Mouse (Mus musculus) adrenal gland, postnatal 4 days (tissue): Measurements from ENCODE around the gene Rfx5. TPM values are rescaled to one million over a fixed set of nuclear protein-coding genes. Genes with fewer than 3 reads are reported as not detected.
"Not testable (repeated sequence)": the region's sequence is repeated elsewhere in the genome, so short reads cannot be mapped to it uniquely, and the experiment has no call there.

Source experiments
- DNase-seq, 2 experiments: peaks; one replicate each; pipeline ENCODE4 v3.0.0; 2021 to 2022; ENCODE audit warnings: low spot score in 2 of 2, mixed read lengths in 2 of 2
- total RNA-seq, 2 experiments: library from RNA; stranded (reverse); gene quantifications; 2 replicates each; pipeline ENCODE4 v1.2.3; 2021

Rfx5 gene
- total RNA-seq, 2 experiments from 2014 or later, result 35.8 to 37.6 TPM

- DNase-seq, result not testable (repeated sequence)
Measured at GRCm38 (mm10) chr3:94934564-94934963, 19.3 kb upstream of the Rfx5 start.

- not testable (repeated sequence) for DNase-seq
Measured at GRCm38 (mm10) chr3:94935332-94935731, 18.5 kb upstream of the Rfx5 start.

- DNase-seq, result not testable (repeated sequence)
Measured at GRCm38 (mm10) chr3:94936147-94936546, 17.7 kb upstream of the Rfx5 start.

GRCm38 (mm10) chr3:94937194-94937593 is 16.7 kb upstream of the Rfx5 start:
- DNase-seq, result not testable (repeated sequence)

- not testable (repeated sequence) for DNase-seq
Measured at GRCm38 (mm10) chr3:94940033-94940432, 13.8 kb upstream of the Rfx5 start.

- DNase-seq, result not testable (repeated sequence)
Measured at GRCm38 (mm10) chr3:94942211-94942967, 11.5 kb upstream of the Rfx5 start.

- not testable (repeated sequence) for DNase-seq
Measured at GRCm38 (mm10) chr3:94943706-94944105, 10.2 kb upstream of the Rfx5 start.

- DNase-seq, result no peak
Measured at GRCm38 (mm10) chr3:94948066-94948614, 5.7 kb upstream of the Rfx5 start.

- no peak for DNase-seq
Measured at GRCm38 (mm10) chr3:94949645-94950044, 4.2 kb upstream of the Rfx5 start.

- no peak for DNase-seq
Measured at GRCm38 (mm10) chr3:94952806-94953205, 1.1 kb upstream of the Rfx5 start.

GRCm38 (mm10) chr3:94953384-94953763 is 501 bp upstream of the Rfx5 start:
- DNase-seq, result no peak

GRCm38 (mm10) chr3:94958295-94958694 is 4.4 kb downstream of the Rfx5 start:
- no peak for DNase-seq

GRCm38 (mm10) chr3:94959871-94960270 is 6.0 kb downstream of the Rfx5 start:
- DNase-seq, result no peak

- no peak for DNase-seq
Measured at GRCm38 (mm10) chr3:94960322-94960721, 6.4 kb downstream of the Rfx5 start.

GRCm38 (mm10) chr3:94964989-94965388 is 11.1 kb downstream of the Rfx5 start:
- DNase-seq, result no peak

GRCm38 (mm10) chr3:94965878-94966277 is 12.0 kb downstream of the Rfx5 start:
- DNase-seq, result no peak

GRCm38 (mm10) chr3:94972552-94972951 is 18.7 kb downstream of the Rfx5 start:
- no peak for DNase-seq

- no peak for DNase-seq
Measured at GRCm38 (mm10) chr3:94973620-94974019, 19.7 kb downstream of the Rfx5 start.

- DNase-seq, result no peak
Measured at GRCm38 (mm10) chr3:94974026-94974527, 20.2 kb downstream of the Rfx5 start.

- DNase-seq, result peak; percentile 59 to 79
Measured at GRCm38 (mm10) chr3:94974528-94975422, 20.9 kb downstream of the Rfx5 start, which contains the start of gene Pi4kb. TSS of gene Pi4kb (plus strand) at chr3:94974731.

- no peak for DNase-seq
Measured at GRCm38 (mm10) chr3:94984312-94984711, 30.4 kb downstream of the Rfx5 start.
